ENCODE assay signal across 10 mouse cellular contexts in the genomic region with DNA sequence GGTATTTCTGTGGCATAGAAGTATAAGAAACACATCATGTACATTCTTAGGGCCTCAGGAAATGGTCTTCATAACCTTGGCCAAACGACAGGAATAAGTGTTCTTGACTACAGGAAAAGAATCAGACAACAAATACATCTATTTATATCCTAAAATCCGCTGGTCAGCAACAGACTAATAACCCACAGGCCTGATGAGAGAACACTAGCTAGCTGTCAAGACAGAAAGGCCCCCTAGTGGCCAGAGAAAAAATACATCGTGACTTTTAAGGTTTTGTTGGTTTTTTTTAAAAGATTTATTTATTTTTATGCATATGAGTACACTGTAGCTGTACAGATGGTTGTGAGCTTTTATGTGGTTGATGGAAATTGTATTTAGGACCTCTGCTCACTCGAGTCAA. TPM values are rescaled to one million over a fixed set of nuclear protein-coding genes. Genes with fewer than 3 reads are reported as not detected.
DNase-seq lines count a peak whose midpoint lies in the region; ATAC-seq and TF ChIP-seq lines count a peak whose summit lies in the region.
"Had no signal": no experiment of that assay in that cellular context is flagged by ENCODE, and none has a peak within 500 bp of the region (broad histone marks: within the 10 kb centered on the region; RNA-seq: fewer than 3 reads in every experiment).

No protein-coding gene starts in this region.

- H3K36me3 ChIP-seq in kidney, adult 2 months (ENCODE audit: control insufficient read depth, insufficient read depth, low read length): no peaks in the 10 kb centered on the region
- H3K36me3 ChIP-seq in ES-E14 (ENCODE audit: control insufficient read depth, insufficient read depth, low read length, poor library complexity, severe bottlenecking): peaks cover 14% of the 10 kb centered on the region
- H3K36me3 ChIP-seq in embryonic facial prominence, embryonic 14.5 days (ENCODE audit: control insufficient read depth, insufficient read depth, low read length): peaks cover 34% of the 10 kb centered on the region

- no peaks in the 10 kb centered on the region for H3K9me3 ChIP-seq in ES-E14 (ENCODE audit: control insufficient read depth, insufficient read depth, low read depth, low read length)
- H3K9me3 ChIP-seq in embryonic facial prominence, embryonic 14.5 days (ENCODE audit: control insufficient read depth, low read length): no peaks in the 10 kb centered on the region
- H3K9me3 ChIP-seq: embryonic facial prominence, embryonic 13.5 days; limb, embryonic 13.5 days had no signal

- peak; percentile 46 for DNase-seq in kidney, adult 2 months
- DNase-seq in kidney, adult 11 months: no peak
- DNase-seq in 416B (ENCODE audit: low read depth): peak; percentile 75
- peak; percentile 27 for DNase-seq in ES-E14 (ENCODE audit: low read depth, low spot score)
- peak; percentile 61 for DNase-seq in embryonic facial prominence, embryonic 14.5 days (ENCODE audit: low spot score)
- peak; percentile 58 for DNase-seq in naive thymus-derived CD4-positive, alpha-beta T cell, adult 2 months (ENCODE audit: low read depth)
- no peak for DNase-seq in urinary bladder, postnatal 36 days (ENCODE audit: low spot score in 2 of 2)
- DNase-seq in layer of hippocampus, postnatal 36 days: no peak

- no peak for TF ChIP-seq POLR2A in kidney, adult 2 months (IDR thresholded peaks at IDR 0.05; ENCODE audit: low read depth, low read length)

- H3K4me3 ChIP-seq in kidney, adult 2 months (ENCODE audit: insufficient read depth, low read depth, low read length): no peak overlapping the region
- H3K4me3 ChIP-seq in ES-E14 (ENCODE audit: insufficient read depth in 1 of 2, low read depth in 1 of 2, low read length in 2 of 2, poor library complexity in 1 of 2, severe bottlenecking in 1 of 2): no peak overlapping the region
- H3K4me3 ChIP-seq in embryonic facial prominence, embryonic 14.5 days (ENCODE audit: low read depth, low read length): no peak overlapping the region
- H3K4me3 ChIP-seq: embryonic facial prominence, embryonic 13.5 days; limb, embryonic 13.5 days had no signal

- no peak overlapping the region for H3K9ac ChIP-seq in ES-E14 (ENCODE audit: insufficient read depth, low read depth, low read length, poor library complexity, severe bottlenecking)
- no peak overlapping the region for H3K9ac ChIP-seq in embryonic facial prominence, embryonic 14.5 days (ENCODE audit: low read depth, low read length)
- H3K9ac ChIP-seq: embryonic facial prominence, embryonic 13.5 days; limb, embryonic 13.5 days had no signal

- no peak overlapping the region for H3K27ac ChIP-seq in kidney, adult 2 months (ENCODE audit: insufficient read depth, low read depth, low read length)
- H3K27ac ChIP-seq in ES-E14 (ENCODE audit: insufficient read depth, low read depth, low read length, poor library complexity, severe bottlenecking): no peak overlapping the region
- no peak overlapping the region for H3K27ac ChIP-seq in embryonic facial prominence, embryonic 14.5 days (replicated peaks; ENCODE audit: low read depth, low read length)
- H3K27ac ChIP-seq: embryonic facial prominence, embryonic 13.5 days; limb, embryonic 13.5 days had no signal

- no peak for ATAC-seq in embryonic facial prominence, embryonic 14.5 days (ENCODE audit: low read depth)

- TF ChIP-seq CTCF in kidney, adult 2 months (conservative IDR thresholded peaks at IDR 0.05; ENCODE audit: insufficient read depth, insufficient read length, low read depth, low read length): 0 out of 2 replicates have a peak, but pooled peaks have one; percentile 14

- in situ Hi-C loops in ES-E14 (cut with MboI; ENCODE audit: low sequenced_read_pairs in 2 of 2, unreplicated experiment in 2 of 2): loop anchor here in 1 of 2 experiments (25.0 kb wide), 1 partner anchor 1308 kb away; the partner anchor contains the start of gene Clk1

- WGBS in kidney, adult 2 months: 39% methylated on average over 4 of the region's 4 CpGs
- WGBS in embryonic facial prominence, embryonic 14.5 days: 49% methylated on average over 4 of the region's 4 CpGs

- no peaks in the 10 kb centered on the region for H3K27me3 ChIP-seq in kidney, adult 2 months (replicated peaks; ENCODE audit: control insufficient read depth, insufficient read depth, low read length)
- no peaks in the 10 kb centered on the region for H3K27me3 ChIP-seq in embryonic facial prominence, embryonic 14.5 days (replicated peaks; ENCODE audit: control insufficient read depth, insufficient read depth, low read length)
- H3K27me3 ChIP-seq: embryonic facial prominence, embryonic 13.5 days; limb, embryonic 13.5 days had no signal

- H3K4me1 ChIP-seq in kidney, adult 2 months (ENCODE audit: control insufficient read depth, insufficient read depth, low read length): no peaks in the 10 kb centered on the region
- no peaks in the 10 kb centered on the region for H3K4me1 ChIP-seq in ES-E14 (ENCODE audit: control insufficient read depth in 2 of 2, insufficient read depth in 2 of 2, low read length in 2 of 2, poor library complexity in 1 of 2)
- no peaks in the 10 kb centered on the region for H3K4me1 ChIP-seq in embryonic facial prominence, embryonic 14.5 days (ENCODE audit: control insufficient read depth, insufficient read depth, low read length)
- H3K4me1 ChIP-seq: embryonic facial prominence, embryonic 13.5 days; limb, embryonic 13.5 days had no signal

- H3K4me2 ChIP-seq in embryonic facial prominence, embryonic 14.5 days (ENCODE audit: low read depth, low read length): no peak overlapping the region
- H3K4me2 ChIP-seq: embryonic facial prominence, embryonic 13.5 days; limb, embryonic 13.5 days had no signal

TF ChIP-seq in ES-E14, 5 proteins besides CTCF, POLR2A, EP300 and RAD21:
- TF ChIP-seq MAFK (IDR thresholded peaks at IDR 0.05; ENCODE audit: insufficient read depth, low read depth, low read length): no peak
- peak; percentile 31; the same call in 1 of the 2 replicates for TF ChIP-seq ZNF384 (IDR thresholded peaks at IDR 0.05; ENCODE audit: low read depth, low read length)

RNA-seq across cellular contexts. Expression of gene Nop58, which starts 35.1 kb away (rescaled TPM):
- polyA plus RNA-seq in kidney, adult 2 months (2012; rRNA removed): 8.2 and 11.1 TPM in 2 replicates
- 441 and 569 TPM in 2 replicates for total RNA-seq in ES-E14 (2012; rRNA removed)
- polyA plus RNA-seq in embryonic facial prominence, embryonic 14.5 days (2014; fragmentation: Nextera tagmentation; extraction: Ambion mirVana): 192 and 197 TPM in 2 replicates
- 10 to 100 TPM; 52.7 to 58.8 TPM for total RNA-seq in layer of hippocampus, postnatal 36 days (2021)

RNA-seq across cellular contexts. Expression of gene Bmpr2, which starts 43.3 kb away (rescaled TPM):
- polyA plus RNA-seq in kidney, adult 2 months (2012; rRNA removed): 7.0 and 8.1 TPM in 2 replicates
- 11.9 and 17.0 TPM in 2 replicates for total RNA-seq in ES-E14 (2012; rRNA removed)
- polyA plus RNA-seq in embryonic facial prominence, embryonic 14.5 days (2014; fragmentation: Nextera tagmentation; extraction: Ambion mirVana): 13.9 and 15.4 TPM in 2 replicates
- 10 to 100 TPM; 91.8 to 93.4 TPM for total RNA-seq in layer of hippocampus, postnatal 36 days (2021)

RNA-seq across cellular contexts. Expression of gene Sumo1, which starts 49.3 kb away (rescaled TPM):
- polyA plus RNA-seq in kidney, adult 2 months (2012; rRNA removed): 16.1 and 28.5 TPM in 2 replicates
- 77.9 and 161 TPM in 2 replicates for total RNA-seq in ES-E14 (2012; rRNA removed)
- polyA plus RNA-seq in embryonic facial prominence, embryonic 14.5 days (2014; fragmentation: Nextera tagmentation; extraction: Ambion mirVana): 354 and 387 TPM in 2 replicates
- 100 to 1,000 TPM; 120 to 126 TPM for total RNA-seq in layer of hippocampus, postnatal 36 days (2021)

Comparison
In these comparisons a context has a peak if more than half of its experiments do, and no peak if none do; other contexts are left out.
1. DNase-seq: peak in kidney, adult 2 months (single experiment), 416B (single experiment), ES-E14 (single experiment), embryonic facial prominence, embryonic 14.5 days (single experiment) and naive thymus-derived CD4-positive, alpha-beta T cell, adult 2 months (single experiment); none in kidney, adult 11 months (single experiment), urinary bladder, postnatal 36 days (0 of 2) and layer of hippocampus, postnatal 36 days (0 of 2).